Mouse (Mus musculus) gastrocnemius, postnatal 14 days (tissue): ENCODE results near the gene Kcnv2. TPM values are rescaled to one million over a fixed set of nuclear protein-coding genes. Genes with fewer than 3 reads are reported as not detected.
A peak's percentile ranks its signal among the peaks of the same experiment; 100 is the strongest.

Experiments used
- DNase-seq: peaks from one replicate; pipeline ENCODE4 v3.0.0; 2021; ENCODE audit warnings: mixed read lengths
- intact Hi-C: fragments of 180-260 bp; cut with DNase I; formaldehyde crosslinking; loops from one replicate; pipeline ENCODE4 v1.15.1; 2025; ENCODE audit warnings: low total_unique reads
- total RNA-seq, 2 experiments: library from RNA; stranded (reverse); gene quantifications; 2 replicates each; pipeline ENCODE4 v1.2.3; 2021

The Kcnv2 gene
- total RNA-seq, 2 experiments from 2014 or later, result 0.04 to 0.07 TPM

DNA sequence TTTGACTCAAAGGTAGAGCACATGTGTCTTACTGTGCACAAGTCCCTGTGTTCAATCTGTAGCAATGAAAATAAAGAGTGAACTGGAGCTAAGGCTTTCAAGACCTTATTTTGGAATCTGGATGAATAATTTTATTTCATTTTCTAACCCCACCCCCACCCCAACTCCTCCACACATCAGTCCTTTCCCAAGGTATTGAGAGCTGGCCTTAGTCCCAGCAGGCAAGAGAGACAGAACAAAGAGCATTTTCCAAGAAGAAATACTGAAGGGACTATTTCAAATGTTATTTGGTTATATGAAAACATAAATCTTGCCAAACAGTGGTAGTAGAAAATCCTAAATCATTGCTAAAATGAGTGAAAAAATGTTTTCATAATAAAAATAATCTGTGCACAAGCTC lies 38.0 kb downstream of the Kcnv2 start:
- DNase-seq, result no peak
- intact Hi-C loops, result no loop called here

DNA sequence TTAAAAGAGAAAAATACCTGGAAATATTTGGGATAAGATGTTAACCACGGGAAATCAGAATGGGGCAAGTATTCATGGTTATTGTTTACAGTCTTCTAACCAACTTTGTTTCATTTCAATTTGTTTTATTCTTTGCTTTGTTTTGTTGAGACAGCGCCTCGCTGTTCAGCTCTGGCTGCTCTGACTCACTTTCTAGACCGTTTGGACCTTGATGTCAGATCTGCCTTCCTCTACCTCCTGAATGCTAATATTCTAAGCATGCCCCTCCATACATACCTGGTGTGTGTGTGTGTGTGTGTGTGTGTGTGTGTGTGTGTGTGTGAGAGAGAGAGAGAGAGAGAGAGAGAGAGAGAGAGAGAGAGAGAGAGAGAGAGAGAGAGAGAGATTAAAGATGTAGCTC lies 41.5 kb downstream of the Kcnv2 start:
- intact Hi-C loops, result no loop called here
- no peak for DNase-seq

DNA sequence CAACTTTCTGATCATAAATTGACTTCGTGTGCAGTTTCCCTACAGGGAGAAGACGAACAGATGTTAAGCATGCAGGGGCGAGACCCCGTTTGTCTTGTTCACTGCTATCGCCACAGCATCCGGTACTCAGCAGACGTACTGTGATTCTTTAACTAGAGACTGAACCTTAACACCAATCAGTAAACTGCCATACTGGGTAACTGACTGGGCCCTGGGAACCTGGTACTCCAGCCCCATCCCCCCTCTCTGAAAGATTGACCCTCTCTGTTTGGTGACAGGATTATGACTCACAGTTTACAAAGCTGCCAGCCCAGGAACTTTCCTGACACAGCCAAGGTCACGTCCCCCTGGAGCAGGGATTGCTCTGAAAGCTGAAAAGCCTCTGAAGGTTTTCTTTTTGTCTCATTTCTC lies 42.1 kb downstream of the Kcnv2 start:
- DNase-seq, result peak; percentile 61
- intact Hi-C loops, result no loop called here

DNA sequence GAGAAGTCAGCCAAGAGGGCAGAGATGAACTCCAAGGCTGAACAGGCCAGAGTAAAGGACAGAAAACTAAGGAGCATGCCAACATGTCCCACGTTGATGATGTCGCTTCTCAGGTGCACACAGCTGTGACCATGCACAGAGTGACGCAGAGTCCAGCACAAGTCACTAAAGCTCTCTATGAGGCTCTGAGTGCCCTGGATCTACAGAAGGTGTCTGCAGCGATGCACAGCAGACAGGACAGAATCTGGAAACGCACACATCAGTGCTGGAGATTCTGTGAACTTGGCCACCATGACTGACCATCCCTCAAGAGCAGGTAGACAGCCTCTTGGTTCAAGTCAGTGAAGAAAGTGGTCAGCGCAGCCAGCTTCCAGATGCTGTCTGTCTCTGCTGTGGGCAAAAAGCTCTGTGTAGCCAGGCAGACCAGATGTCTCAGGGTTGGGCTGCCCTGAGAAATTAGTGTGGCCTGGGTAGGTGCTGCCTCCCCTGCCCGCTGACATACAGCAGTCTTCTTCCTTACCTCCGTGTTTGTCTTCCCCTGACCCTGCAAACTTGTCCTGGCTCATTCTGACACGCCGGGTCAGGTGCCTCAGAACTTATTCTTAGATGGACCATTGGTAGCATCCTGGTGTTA lies 43.8 kb downstream of the Kcnv2 start:
- intact Hi-C loops, result no loop called here
- no peak for DNase-seq

DNA sequence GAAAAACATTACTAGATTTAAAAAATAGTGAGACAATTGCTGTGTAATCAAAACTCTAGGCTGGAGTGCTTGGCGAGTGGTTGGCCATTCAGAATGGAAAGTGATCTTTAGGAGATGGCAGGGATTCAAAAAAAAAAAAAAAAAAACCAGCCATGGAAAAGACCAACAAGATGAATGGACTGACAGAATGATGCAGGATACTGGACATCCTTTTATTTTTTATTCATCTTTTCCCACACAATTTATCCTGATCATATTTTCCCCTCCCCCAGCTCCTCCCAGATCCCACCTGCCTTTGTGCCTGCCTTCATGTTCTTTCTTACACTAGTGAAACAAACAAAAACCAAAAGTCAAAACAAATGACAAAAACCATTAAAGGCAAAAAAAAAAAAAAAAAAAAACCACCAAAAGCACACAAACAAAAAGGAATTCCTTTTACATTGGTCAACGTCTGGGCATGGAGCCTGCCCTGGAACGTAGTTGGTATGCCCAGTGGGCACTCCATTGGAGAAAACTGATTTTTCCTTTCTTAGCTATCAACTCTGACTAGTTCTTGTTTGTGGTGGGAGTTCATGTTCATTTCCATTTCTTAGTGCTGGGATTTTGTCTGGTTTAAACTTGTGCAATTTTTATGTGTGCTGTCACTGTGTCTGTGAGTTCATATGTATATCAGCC lies 47.2 kb downstream of the Kcnv2 start:
- no peak for DNase-seq
- intact Hi-C loops, result no loop called here

DNA sequence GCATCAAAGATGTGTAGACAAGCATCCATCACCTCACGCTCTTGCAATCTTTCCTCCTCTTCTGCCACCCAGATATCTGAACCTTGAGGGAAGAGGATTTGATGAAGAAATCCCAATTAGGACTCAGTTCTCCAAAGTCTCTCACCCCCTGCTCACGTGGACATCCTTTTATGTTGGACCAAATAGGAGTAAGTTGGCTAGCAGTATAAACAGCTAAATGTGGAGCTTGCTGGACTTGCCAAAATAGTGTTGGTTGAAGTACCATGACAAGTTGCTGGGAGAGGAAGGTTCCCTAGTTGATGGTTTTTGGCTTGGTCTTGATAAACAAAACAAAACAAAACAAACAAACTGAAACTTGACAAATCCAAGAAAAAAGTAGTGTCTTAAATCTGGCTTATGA lies 47.8 kb downstream of the Kcnv2 start:
- DNase-seq, result no peak
- intact Hi-C loops, result no loop called here

DNA sequence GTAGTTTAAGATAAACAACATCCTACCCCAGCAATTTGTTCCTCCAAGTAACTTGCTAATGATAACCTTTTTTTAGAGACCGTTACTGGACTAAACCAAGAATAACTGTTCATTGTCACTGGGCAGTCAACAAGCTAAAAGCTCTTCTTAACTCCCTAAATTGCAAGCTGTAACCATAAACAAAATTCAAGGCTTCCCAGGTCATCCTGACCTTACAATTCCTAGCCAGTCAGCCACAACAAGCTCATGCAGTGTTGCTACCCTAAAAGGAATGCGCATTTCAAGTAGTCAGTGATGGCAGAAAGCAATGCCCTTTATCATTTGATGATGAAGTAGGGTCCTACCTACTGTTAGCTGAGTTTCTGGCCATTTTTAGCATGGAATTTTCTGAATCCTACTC lies 48.4 kb downstream of the Kcnv2 start:
- intact Hi-C loops, result no loop called here

DNA sequence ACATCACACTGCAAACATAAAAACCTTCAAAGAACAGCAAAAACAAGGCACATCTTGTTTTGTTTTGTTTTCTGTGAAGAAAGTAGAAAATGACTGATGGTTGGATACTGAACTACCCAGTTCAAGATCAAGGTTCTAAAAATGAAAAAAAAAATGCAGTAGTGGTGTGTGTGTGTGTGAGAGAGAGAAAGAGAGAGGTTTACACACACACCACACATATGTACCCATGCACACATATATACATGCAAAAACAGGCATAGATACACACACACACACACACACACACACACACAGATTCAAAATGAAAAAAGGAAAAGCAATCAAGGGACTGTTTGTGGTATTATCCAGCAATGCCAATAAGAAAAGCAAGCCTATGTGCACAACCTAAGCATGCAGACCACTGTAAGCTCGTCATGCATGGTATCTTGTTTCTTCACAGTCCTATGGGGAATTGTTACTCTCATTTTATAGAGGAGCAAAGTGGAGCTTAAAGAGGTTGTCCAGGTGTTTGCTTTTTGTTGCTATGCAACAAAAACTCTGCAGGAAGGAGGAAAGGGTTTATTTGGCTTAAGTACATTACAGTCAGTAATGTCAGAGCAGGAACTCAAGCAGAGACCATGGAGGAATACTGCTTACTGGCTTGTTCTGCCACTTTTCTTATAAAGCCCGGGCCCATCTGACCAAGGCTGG lies 57.5 kb downstream of the Kcnv2 start:
- intact Hi-C loops, result no loop called here
- DNase-seq, result no peak

More for the DNA sequence above, 48.4 kb downstream of the Kcnv2 start:
- DNase-seq, result no peak

DNA sequence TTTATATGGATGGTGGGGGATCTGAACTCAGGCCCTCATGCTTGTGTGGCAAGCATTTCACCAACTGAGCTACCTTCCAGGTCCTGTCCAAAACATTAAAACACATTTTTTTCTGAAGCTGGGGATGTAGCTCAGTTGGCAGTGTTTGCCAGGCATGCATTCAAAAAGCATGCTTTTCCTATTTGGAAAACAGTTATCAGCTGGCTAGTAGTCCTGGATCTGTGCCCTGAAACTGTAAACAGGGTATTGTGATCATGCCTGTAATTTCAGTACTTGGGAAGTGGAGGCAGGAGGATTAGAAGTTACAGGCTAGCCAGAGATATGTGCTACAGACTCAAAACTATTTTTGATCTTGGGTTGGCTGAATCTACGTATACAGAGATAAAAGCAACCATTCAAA lies 59.7 kb downstream of the Kcnv2 start:
- no peak for DNase-seq
- intact Hi-C loops, result no loop called here

DNA sequence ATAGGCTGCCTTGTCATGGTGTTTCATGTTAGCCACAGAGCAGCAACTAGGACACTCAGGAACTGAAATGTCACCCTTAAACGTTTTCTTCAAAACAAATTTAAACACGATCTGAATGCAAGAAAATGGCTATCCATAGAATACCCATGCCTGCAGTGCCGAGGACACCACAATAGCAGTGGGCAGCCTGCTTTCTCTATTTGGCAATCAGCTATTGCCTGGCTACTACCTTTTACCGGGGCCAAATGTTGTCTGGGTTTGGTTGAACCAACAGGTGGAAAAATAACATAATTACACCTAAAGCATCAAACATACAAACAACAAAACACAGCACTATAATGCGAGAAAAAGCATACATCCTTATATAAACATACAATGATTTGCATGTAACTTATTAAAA lies 60.9 kb downstream of the Kcnv2 start:
- intact Hi-C loops, result no loop called here
- no peak for DNase-seq

DNA sequence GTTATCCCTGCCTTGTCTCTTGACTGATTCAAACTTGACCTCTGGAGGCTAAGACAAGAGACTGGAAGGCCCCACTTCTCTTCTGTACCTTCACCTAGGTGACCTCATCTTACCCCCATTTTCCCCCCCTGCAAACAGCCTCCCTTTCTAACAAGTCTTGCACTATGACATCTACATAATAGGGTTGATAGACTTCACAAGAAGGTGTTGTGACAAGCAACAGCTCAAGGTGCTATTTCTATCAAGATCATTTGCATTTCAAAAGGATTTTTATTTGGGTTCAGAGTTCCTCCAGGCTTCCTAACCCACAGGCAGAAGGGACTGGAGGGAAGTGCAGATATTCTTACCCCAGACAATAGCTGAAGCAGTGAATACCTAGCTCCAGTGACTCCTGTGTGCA lies 62.9 kb downstream of the Kcnv2 start:
- no peak for DNase-seq
- intact Hi-C loops, result no loop called here

Other genes starting within 250 kb of the Kcnv2 start
- 10 to 100 TPM; 42.4 to 53.8 TPM for gene Vldlr, start 106.1 kb upstream of the Kcnv2 start, total RNA-seq
- 10 to 100 TPM; 26.7 to 38.2 TPM for gene Pum3, start 107.2 kb downstream of the Kcnv2 start, total RNA-seq